Mouse (Mus musculus): ENCODE measurements around the gene Dirc2. TPM values are rescaled to one million over a fixed set of nuclear protein-coding genes. Genes with fewer than 3 reads are reported as not detected.

Dirc2 gene
- 2.8 TPM for polyA plus RNA-seq (2014; fragmentation: Illumina TruSeq; extraction: RNeasy Lipid Tissue Mini Kit (QIAGEN cat#74804); ENCODE audit: low read depth, low replicate concordance)

DNA sequence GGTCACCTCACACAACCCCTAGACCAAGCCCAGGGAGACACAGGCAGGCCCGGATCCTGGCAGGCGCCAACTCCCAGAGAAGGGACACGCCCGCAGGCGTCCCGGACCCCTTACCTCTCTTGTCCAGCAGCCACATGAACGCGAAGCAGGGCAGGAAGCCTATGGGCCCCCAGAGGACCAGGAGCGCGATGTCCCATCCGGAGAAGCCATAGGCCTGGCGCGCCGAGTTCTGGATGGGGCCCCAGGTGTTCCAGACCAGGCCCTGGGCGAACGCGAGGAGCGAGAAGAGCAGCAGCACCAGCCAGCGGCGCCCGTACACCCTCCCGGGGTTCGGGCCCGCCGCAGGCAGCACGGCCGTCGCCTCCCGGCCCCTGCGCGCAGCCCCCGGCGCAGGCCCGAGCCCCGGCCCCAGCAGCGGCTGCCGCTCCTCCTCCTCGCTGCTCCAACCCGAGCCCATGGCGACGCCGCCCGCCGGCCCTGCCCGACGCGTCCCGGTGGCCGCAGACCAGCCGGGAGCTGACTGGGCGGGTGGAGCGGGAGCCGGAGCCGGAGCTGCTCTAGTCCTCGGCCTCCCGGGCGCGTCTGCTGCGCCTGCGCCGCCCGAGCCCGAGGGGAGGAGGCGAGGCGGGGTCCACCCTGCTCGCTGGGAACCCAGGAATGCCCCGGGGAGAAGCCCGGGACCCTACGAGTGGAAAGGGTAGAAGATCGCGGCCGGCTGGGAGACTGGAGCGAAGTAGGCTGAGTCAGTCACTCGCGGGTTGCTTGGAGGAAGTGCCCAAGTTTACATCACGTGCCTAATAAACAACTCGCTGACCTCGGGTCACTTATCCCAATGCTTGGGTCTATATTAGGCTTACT, at the start of gene Dirc2:
Gene Dirc2 (minus strand): TSS at position 572 of the 858 bp plus-strand sequence.

DNA sequence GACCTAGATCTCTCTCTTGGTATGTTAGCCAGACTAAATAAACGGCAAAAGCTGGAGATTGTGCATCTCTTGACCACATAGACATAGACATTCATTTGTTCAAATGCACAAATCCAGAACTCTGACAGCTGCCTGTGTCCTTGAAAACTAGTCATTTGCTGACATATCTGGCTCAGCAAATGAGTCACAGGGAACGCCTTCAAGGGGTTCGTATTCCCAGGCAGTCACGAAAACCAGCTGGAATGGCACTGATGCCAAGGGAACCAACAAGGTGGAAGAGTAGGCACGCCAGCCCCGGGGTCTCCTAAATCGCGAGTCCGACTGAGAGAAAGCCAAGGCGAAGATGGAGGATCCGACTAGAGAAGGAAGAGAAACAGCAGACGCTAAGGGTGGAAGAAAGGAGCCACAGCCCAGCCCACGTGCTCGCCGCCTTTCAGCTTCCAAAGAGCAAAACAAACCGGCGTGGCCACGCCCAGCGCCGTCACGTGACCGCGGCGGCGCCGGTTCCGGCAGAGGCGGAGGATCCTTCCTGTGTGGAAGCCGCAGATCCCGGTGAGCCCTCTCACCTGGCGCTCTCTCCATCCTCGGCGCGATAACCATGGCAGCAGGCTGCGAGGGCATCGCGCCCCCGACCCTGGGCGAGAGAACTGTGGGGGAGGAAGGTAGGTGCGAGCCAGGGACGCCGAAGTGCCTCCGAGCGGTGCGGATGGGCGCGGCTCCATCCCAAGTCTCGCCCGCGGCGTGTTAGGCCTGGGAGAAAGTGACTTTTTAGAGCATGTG, 912 bp upstream of the Dirc2 start, which contains the start of gene Hspbap1:
Gene Hspbap1 (plus strand): TSS at position 498 of the 780 bp plus-strand sequence.

Other genes starting within 250 kb of the Dirc2 start
- 9.4 TPM for gene Sema5b, start 228.2 kb downstream of the Dirc2 start, polyA plus RNA-seq (2014; fragmentation: Illumina TruSeq; extraction: RNeasy Lipid Tissue Mini Kit (QIAGEN cat#74804); ENCODE audit: low read depth, low replicate concordance)
- 12.6 TPM for gene Hspbap1, start 1.0 kb upstream of the Dirc2 start, polyA plus RNA-seq (2014; fragmentation: Illumina TruSeq; extraction: RNeasy Lipid Tissue Mini Kit (QIAGEN cat#74804); ENCODE audit: low read depth, low replicate concordance)
- gene Parp14, start 102.2 kb upstream of the Dirc2 start, polyA plus RNA-seq (2014; fragmentation: Illumina TruSeq; extraction: RNeasy Lipid Tissue Mini Kit (QIAGEN cat#74804); ENCODE audit: low read depth, low replicate concordance) = 1.2 TPM
- gene Parp9, start 169.1 kb upstream of the Dirc2 start, polyA plus RNA-seq (2014; fragmentation: Illumina TruSeq; extraction: RNeasy Lipid Tissue Mini Kit (QIAGEN cat#74804); ENCODE audit: low read depth, low replicate concordance) = 1.6 TPM
- 1.3 TPM for gene Dtx3l, start 169.8 kb upstream of the Dirc2 start, polyA plus RNA-seq (2014; fragmentation: Illumina TruSeq; extraction: RNeasy Lipid Tissue Mini Kit (QIAGEN cat#74804); ENCODE audit: low read depth, low replicate concordance)
- gene Kpna1, start 209.4 kb upstream of the Dirc2 start, polyA plus RNA-seq (2014; fragmentation: Illumina TruSeq; extraction: RNeasy Lipid Tissue Mini Kit (QIAGEN cat#74804); ENCODE audit: low read depth, low replicate concordance) = 54.2 TPM

Data from testis, adult 10 weeks (tissue).